Mouse (Mus musculus) macrophage (primary cell): ENCODE measurements around the gene Kdm4b. TPM values are rescaled to one million over a fixed set of nuclear protein-coding genes. Genes with fewer than 3 reads are reported as not detected.

Source experiments
- H3K27ac ChIP-seq: fragments of 350-480 bp; formaldehyde crosslinking; 2 replicates; pipeline ENCODE4 v1.9.0; 2021
- H3K36me3 ChIP-seq: fragments of 350-480 bp; formaldehyde crosslinking; 2 replicates; pipeline ENCODE4 v1.9.0; 2021; ENCODE audit errors: inconsistent target
- H3K4me3 ChIP-seq: fragments of 350-480 bp; formaldehyde crosslinking; 2 replicates; pipeline ENCODE4 v1.9.0; 2021; ENCODE audit errors: inconsistent target
- H3K79me2 ChIP-seq: fragments of 350-480 bp; formaldehyde crosslinking; 2 replicates; pipeline ENCODE4 v1.9.0; 2021; ENCODE audit errors: inconsistent target
- WGBS: methylation state at CpG from one replicate; pipeline ENCODE4 v1.1.7; 2026; ENCODE audit warnings: inconsistent platforms; ENCODE audit not compliant: missing documents; 5-methylcytosine and 5-hydroxymethylcytosine counted together
- polyA plus RNA-seq: library from polyadenylated mRNA; stranded (reverse); fragments of 250-400 nt; gene quantifications from 3 replicates; pipeline ENCODE4 v1.2.4, GENCODE M21; 2018; ENCODE audit warnings: inconsistent platforms

The Kdm4b gene
- polyA plus RNA-seq, 1 experiment from 2014 or later = 6.8 TPM

- Histone ChIP-seq H3K27ac (no peak overlapping the region), H3K4me3 (no peak overlapping the region), H3K36me3 (peaks cover 15% of the 10 kb centered on the region), H3K79me2 (no peaks in the 10 kb centered on the region)
These were observed 22.7 kb downstream of the Kdm4b start for GRCm38 (mm10) chr17:56348586-56348985.

DNA sequence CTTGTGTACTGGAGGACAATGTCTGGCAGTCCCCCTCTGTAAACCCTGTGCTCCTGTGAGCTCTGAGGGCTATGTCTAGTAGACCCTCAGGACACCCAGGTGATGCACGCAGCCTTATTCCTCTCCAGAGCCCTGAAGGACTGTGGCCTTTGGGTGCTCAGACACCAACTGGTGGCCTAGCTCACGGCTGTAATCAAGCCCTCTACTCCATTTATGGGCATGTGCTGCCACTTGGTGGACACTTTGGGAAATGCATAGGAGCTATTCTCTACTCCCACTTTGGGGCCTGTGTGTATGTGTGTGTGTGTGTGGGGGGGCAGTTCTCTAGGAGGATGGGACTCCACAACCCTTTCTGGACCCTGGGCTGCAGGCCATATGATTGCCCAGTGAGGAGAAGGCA is 24.8 kb downstream of the Kdm4b start:
- Histone ChIP-seq H3K36me3 (peaks cover 32% of the 10 kb centered on the region), H3K27ac (no peak overlapping the region), H3K4me3 (no peak overlapping the region), H3K79me2 (no peaks in the 10 kb centered on the region)
- WGBS = 40% methylated on average over 2 of the region's 2 CpGs

GRCm38 (mm10) chr17:56356921-56357885 is 31.3 kb downstream of the Kdm4b start:
- no peaks in the 10 kb centered on the region for H3K79me2 ChIP-seq
- peaks cover 42% of the 10 kb centered on the region for H3K36me3 ChIP-seq
- WGBS = 79% methylated on average over 9 of the region's 9 CpGs
- H3K4me3 ChIP-seq = no peak overlapping the region
- no peak overlapping the region for H3K27ac ChIP-seq

DNA sequence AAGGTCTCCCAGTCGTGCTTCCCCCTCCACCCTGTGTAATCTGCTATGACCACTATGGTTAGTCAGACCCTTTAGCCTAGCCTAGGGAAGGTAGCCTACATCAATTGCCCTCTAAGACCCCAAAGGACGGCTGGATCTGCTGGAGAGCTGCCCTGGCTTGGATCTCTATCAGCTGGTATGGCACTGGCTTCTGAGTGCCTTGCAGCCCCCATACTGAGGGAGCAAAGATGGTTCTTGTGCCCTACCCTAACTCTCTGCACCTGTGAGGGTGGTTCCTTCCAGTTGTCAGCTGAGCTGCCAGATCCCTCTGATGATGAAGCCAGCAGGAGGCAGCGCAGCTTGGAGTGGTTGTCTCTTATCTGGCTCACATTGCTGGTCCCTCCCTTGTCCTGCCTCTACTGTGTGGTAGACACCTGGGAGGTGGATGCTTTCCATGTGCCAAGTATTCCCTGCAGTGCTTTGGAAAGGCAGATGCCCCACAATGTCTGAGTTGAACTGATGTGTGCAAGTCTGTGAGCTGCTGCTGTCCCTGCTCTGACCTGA is 33.4 kb downstream of the Kdm4b start:
- Histone ChIP-seq H3K36me3 (peaks cover 27% of the 10 kb centered on the region; the same call in 1 of the 2 replicates), H3K4me3 (no peak overlapping the region), H3K27ac (no peak overlapping the region), H3K79me2 (no peaks in the 10 kb centered on the region)
- 95% methylated on average over 2 of the region's 3 CpGs for WGBS

GRCm38 (mm10) chr17:56359864-56360263 is 34.0 kb downstream of the Kdm4b start:
- WGBS = 90% methylated on average over 1 of the region's 1 CpGs
- no peaks in the 10 kb centered on the region for H3K79me2 ChIP-seq
- H3K36me3 ChIP-seq = peaks cover 21% of the 10 kb centered on the region; the same call in 1 of the 2 replicates
- H3K4me3 ChIP-seq = no peak overlapping the region
- H3K27ac ChIP-seq = no peak overlapping the region

DNA sequence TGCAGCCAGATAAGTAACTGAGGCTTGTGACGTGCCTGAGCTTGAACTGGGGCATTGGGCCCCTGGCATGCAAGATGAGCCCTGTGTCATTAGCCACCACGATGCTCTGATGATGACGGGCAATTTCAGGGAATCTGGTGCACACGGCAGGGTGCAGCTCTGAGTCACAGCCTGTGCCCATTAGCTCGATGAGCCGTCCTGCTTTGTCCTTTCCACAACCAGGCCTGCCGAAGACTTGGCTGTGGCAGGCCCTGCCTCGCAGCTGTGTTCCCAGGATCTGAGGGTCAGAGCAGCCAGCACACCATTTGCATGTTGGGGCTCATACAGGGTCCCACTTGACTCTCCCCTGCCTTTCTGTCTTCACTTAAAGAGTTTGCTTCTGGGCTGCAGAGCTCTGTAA is 34.6 kb downstream of the Kdm4b start:
- H3K36me3 ChIP-seq = peaks cover 16% of the 10 kb centered on the region; the same call in 1 of the 2 replicates
- no peak overlapping the region for H3K27ac ChIP-seq
- H3K4me3 ChIP-seq = no peak overlapping the region

GRCm38 (mm10) chr17:56361542-56361941 is 35.7 kb downstream of the Kdm4b start:
- H3K36me3 ChIP-seq = peaks cover 5% of the 10 kb centered on the region; the same call in 1 of the 2 replicates
- 96% methylated on average over 2 of the region's 2 CpGs for WGBS
- no peaks in the 10 kb centered on the region for H3K79me2 ChIP-seq
- no peak overlapping the region for H3K27ac ChIP-seq
- H3K4me3 ChIP-seq = no peak overlapping the region

More for the DNA sequence above, 34.6 kb downstream of the Kdm4b start:
- WGBS = 91% methylated on average over 8 of the region's 8 CpGs
- H3K79me2 ChIP-seq = no peaks in the 10 kb centered on the region

GRCm38 (mm10) chr17:56365791-56366673 is 40.2 kb downstream of the Kdm4b start:
- no peak overlapping the region for H3K4me3 ChIP-seq
- WGBS = 64% methylated on average over 7 of the region's 7 CpGs
- H3K36me3 ChIP-seq = no peaks in the 10 kb centered on the region
- no peaks in the 10 kb centered on the region for H3K79me2 ChIP-seq
- H3K27ac ChIP-seq = no peak overlapping the region

DNA sequence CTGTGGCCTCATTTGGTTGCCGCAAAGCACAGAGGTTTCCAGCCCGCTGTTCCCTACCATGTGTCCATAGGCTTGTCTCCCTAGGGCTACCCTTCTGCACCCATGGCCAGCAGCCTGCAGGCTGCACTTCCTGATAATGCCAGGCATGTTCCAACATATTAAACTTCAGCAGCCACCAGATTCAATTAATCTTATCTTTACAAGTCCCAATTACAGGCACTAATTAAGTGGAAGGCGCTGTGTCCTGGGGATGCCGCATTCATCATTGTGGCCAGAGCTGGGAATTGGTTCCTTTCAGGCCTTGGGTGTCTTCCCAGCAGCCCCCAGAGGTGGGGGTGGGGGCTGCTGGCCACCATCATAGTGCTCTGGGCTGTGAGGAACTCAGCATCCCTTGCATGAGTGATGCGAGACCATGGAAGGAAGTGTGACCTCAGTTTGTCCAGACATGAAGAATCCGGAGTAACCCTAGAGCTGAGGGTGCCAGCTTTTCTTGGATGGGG is 42.5 kb downstream of the Kdm4b start:
- Histone ChIP-seq H3K79me2 (no peaks in the 10 kb centered on the region), H3K36me3 (no peaks in the 10 kb centered on the region), H3K27ac (no peak overlapping the region), H3K4me3 (no peak overlapping the region)
- 92% methylated on average over 6 of the region's 6 CpGs for WGBS

DNA sequence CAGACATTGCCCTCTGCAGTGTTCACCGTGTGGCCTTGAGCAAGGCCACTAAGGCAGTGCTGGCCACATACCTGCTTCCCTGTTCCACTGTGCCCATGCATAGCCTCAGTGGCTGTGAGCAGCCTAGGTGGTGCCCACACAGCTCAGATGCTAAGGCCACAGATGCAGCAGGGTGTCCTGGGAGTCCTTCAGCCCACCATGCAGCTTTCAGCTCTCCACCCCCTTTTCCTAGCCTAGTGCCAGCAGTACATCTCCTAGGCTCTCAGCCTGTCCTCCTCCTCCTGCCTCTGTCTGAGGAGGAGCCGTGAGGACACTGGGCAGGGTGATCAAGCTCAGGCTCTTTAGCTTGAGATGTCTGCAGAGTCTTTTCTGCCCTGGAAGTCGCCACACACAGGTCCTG is 44.2 kb downstream of the Kdm4b start:
- Histone ChIP-seq H3K4me3 (no peak overlapping the region), H3K36me3 (no peaks in the 10 kb centered on the region), H3K79me2 (no peaks in the 10 kb centered on the region), H3K27ac (no peak overlapping the region)
- 93% methylated on average over 2 of the region's 3 CpGs for WGBS

DNA sequence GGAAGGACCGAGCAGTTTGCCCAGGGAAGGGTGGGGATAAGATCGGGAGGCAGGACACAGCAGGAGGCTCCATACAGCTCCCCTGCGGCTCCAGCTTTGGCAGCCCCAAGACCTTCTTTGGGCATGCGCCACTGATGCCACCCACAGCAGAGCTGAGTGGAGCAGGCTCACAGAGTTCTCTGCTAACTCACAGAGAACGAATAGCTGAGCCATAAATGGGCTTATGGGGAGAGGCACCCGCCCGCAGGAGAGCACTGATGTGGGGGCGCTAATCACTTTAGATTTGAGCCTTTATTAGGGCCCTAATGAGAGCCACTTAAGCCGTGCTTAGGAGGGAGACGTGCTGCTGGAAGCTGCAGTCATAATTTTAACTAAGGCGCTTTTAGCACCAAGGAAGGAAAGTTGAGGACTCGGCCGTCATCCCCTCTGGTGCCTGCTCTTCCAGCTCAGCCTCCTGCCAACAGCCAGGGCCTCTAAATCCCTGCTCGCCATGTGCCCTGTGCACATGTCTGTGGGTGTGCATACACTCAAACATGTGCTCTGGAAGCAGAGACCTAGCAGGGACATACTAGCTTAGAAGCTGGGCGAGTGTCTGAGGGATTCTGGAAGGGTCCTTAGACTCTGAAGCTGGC is 45.3 kb downstream of the Kdm4b start:
- 98% methylated on average over 15 of the region's 15 CpGs for WGBS
- Histone ChIP-seq H3K4me3 (no peak overlapping the region), H3K79me2 (no peaks in the 10 kb centered on the region), H3K27ac (no peak overlapping the region), H3K36me3 (no peaks in the 10 kb centered on the region; the same call in 1 of the 2 replicates)

GRCm38 (mm10) chr17:56372109-56372508 is 46.2 kb downstream of the Kdm4b start:
- H3K36me3 ChIP-seq = peaks cover 3% of the 10 kb centered on the region; the same call in 1 of the 2 replicates
- 89% methylated on average over 4 of the region's 4 CpGs for WGBS

DNA sequence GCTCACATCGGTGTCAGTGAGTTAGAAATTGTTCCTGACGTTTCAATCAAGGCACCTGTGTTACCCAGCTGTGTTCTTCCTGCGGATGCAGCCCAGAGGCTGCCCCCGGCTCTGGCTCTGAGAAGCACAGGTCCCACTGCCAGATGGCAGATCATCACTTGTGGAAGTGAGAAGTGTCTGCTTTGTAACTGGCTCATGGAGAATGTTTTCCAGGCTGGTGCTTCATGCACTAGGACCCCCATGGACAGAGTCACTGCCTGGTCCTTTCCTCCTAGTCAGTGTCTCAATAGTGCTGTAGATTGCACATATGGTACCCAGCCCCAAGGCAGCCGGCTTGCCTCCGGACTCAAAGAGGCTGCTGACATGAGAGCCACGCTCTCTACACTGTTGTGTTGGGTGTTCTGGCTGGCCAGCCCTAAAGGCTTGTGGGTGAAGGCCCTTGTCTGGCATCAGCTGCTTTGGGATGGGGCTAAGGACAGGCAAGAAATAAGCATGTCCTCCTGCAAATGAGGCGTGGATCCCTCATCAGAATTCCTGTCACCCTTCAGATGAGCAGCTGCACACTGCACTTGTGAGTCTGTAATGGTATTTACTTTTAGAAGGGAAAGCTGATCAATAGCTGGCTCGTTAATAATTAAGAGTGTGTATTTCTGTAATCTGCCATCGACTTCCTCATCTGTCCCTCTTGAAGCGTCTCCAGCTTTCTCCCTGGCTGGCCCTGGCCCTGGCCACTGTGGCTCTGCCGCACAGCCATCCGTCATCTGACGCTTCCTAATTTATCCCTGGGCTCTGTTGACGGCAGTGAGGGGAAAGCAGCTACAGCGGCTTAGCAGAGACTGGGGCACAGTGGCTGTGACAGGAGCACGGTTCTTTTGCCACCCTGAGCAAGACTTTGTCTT is 47.5 kb downstream of the Kdm4b start:
- no peaks in the 10 kb centered on the region for H3K79me2 ChIP-seq
- peaks cover 3% of the 10 kb centered on the region; the same call in 1 of the 2 replicates for H3K36me3 ChIP-seq
- no peak overlapping the region for H3K27ac ChIP-seq
- 92% methylated on average over 17 of the region's 17 CpGs for whole genome bisulfite sequencing
- no peak overlapping the region for H3K4me3 ChIP-seq

More at GRCm38 (mm10) chr17:56372109-56372508, 46.2 kb downstream of the Kdm4b start:
- Histone ChIP-seq H3K4me3 (no peak overlapping the region), H3K79me2 (no peaks in the 10 kb centered on the region), H3K27ac (no peak overlapping the region)
